Mouse (Mus musculus): ENCODE results near the gene Ndn. TPM values are rescaled to one million over a fixed set of nuclear protein-coding genes. Genes with fewer than 3 reads are reported as not detected.

The Ndn gene
- polyA plus RNA-seq, 1 experiment: 1.5 TPM

DNA sequence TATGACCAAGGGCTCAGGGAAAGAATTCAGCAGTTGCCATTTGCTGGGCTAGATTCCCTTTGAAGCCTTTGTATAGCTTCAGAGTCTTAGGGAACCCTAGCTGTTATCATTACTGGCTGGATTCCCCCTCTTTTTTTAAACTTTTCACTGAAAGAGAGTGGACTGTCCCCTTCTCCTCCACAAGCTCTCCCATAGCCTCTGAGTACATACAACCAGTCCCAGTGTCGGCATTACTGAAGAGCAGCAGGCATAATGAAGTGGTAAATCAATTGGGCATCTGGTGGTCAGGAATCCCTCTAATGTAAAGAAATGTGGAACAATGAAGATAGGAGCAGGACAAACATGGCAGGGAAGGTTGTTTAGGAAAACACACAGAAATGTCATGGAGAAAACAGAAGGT is 45.8 kb downstream of the Ndn start:
- WGBS: 45% methylated on average over 1 of the region's 1 CpGs
- H3K27ac ChIP-seq (ENCODE audit: control insufficient read depth, insufficient read depth, low read depth, low read length, poor library complexity): no peak overlapping the region

More for the DNA sequence above, 45.8 kb downstream of the Ndn start:
- no peak overlapping the region for H3K4me3 ChIP-seq (replicated peaks; ENCODE audit: control insufficient read depth, low read depth, low read length)
- TF ChIP-seq POLR2A (IDR thresholded peaks at IDR 0.05; ENCODE audit: borderline replicate concordance, control insufficient read depth, low read depth, low read length) (no peak), CTCF (IDR thresholded peaks at IDR 0.05; ENCODE audit: control insufficient read depth, insufficient read depth, low read length) (no peak)
- H3K4me1 ChIP-seq (ENCODE audit: control insufficient read depth, insufficient read depth, low read length): no peaks in the 10 kb centered on the region

Other genes with a start within 250 kb of the Ndn start
- 0.32 TPM in 1 of 2 replicates, not detected in the other for gene Magel2, start 30.4 kb downstream of the Ndn start, polyA plus RNA-seq (2011; ENCODE audit: insufficient read depth, insufficient read length, low replicate concordance, missing spikeins)
- gene Mkrn3, start 73.6 kb downstream of the Ndn start, polyA plus RNA-seq (2011; ENCODE audit: insufficient read depth, insufficient read length, low replicate concordance, missing spikeins): 0.75 and 0.97 TPM in 2 replicates
- 0.95 and 1.1 TPM in 2 replicates for gene Peg12, start 117.9 kb downstream of the Ndn start, polyA plus RNA-seq (2011; ENCODE audit: insufficient read depth, insufficient read length, low replicate concordance, missing spikeins)